Mouse (Mus musculus) E14TG2a.4 (cell line): ENCODE data around the gene Zc3hav1l.

Experiments used
- CTCF ChIP-seq: conservative IDR thresholded peaks from 2 replicates; pipeline ENCODE4 v1.5.1; 2014; ENCODE audit warnings: low read length
- POU5F1 ChIP-seq: IDR thresholded peaks from 2 replicates; pipeline ENCODE4 v1.6.1; 2014; ENCODE audit warnings: low read length, borderline replicate concordance

GRCm38 (mm10) chr6:38304981-38305380 is 5.9 kb upstream of the Zc3hav1l start:
- TF ChIP-seq CTCF: peak; percentile 42
- TF ChIP-seq POU5F1: no peak
